Mouse (Mus musculus) megakaryocyte, embryonic 14.5 days (primary cell): ENCODE measurements at regions not wholly inside any gene's neighbourhood (a gene's known extent, or its start where the extent isn't known, plus 50 kb on each side); places are given as distances from the start of the nearest gene placed in this dataset.
"Not testable (repeated sequence)": the region's sequence is repeated elsewhere in the genome, so short reads cannot be mapped to it uniquely, and the experiment has no call there.

Experiments
- H3K27me3 ChIP-seq: replicated peaks from 2 replicates; pipeline ENCODE3; 2012; ENCODE audit warnings: inconsistent platforms
- H3K36me3 ChIP-seq: replicated peaks from 2 replicates; pipeline ENCODE3; 2012; ENCODE audit warnings: low read length, inconsistent platforms, mixed read lengths
- H3K4me1 ChIP-seq: 2 replicates; pipeline ENCODE4 v1.6.1; 2012; ENCODE audit warnings: inconsistent platforms
- H3K4me3 ChIP-seq: replicated peaks from 2 replicates; pipeline ENCODE3; 2012; ENCODE audit warnings: moderate library complexity, mild to moderate bottlenecking, inconsistent platforms
- H3K9me3 ChIP-seq: 2 replicates; pipeline ENCODE4 v1.6.1; 2012; ENCODE audit warnings: inconsistent platforms
- FLI1 ChIP-seq: IDR thresholded peaks from 2 replicates; pipeline ENCODE4 v1.6.1; 2012; ENCODE audit warnings: low read length, inconsistent platforms, mixed read lengths

- not testable (repeated sequence) for H3K4me1 ChIP-seq, H3K36me3 ChIP-seq, H3K9me3 ChIP-seq, H3K27me3 ChIP-seq
- TF ChIP-seq FLI1 = 0 out of 2 replicates have a peak, but pooled peaks have one; percentile 17
- H3K4me3 ChIP-seq = peak overlapping the region; percentile 92
Measured at GRCm38 (mm10) chr17:17293932-17294534, 80.1 kb upstream of the Riok2 start.

DNA sequence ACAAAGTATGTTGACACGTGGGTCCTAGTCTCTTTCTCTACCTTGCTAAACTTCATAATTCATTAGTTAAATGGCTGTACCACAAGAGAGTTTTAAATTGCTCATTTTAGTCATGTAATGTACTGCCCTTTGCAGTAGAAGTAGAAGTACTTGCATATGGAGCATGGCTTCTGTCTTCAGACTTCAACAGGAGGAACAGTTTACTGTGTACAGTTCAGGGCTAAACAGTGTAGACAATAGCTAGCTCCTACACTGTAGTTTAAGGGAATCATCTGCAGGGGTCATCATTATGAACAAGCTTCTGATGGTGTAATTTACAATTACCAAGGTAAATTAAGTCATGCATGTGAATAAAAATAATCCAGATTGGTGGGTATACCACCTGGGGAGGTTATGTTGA lies 79.1 kb upstream of the Riok2 start:
- not testable (repeated sequence) for H3K9me3 ChIP-seq, H3K27me3 ChIP-seq, H3K36me3 ChIP-seq, H3K4me1 ChIP-seq
- H3K4me3 ChIP-seq = peak overlapping the region; percentile 82

GRCm38 (mm10) chr17:17303496-17303895 lies 70.6 kb upstream of the Riok2 start:
- H3K9me3 ChIP-seq = peaks cover 34% of the 10 kb centered on the region
- not testable (repeated sequence) for H3K4me3 ChIP-seq, H3K4me1 ChIP-seq, H3K27me3 ChIP-seq
- H3K36me3 ChIP-seq = peaks cover 17% of the 10 kb centered on the region
